Mouse (Mus musculus) heart, embryonic 11.5 days (tissue): ENCODE results near the gene Kcnk7. TPM values are rescaled to one million over a fixed set of nuclear protein-coding genes. Genes with fewer than 3 reads are reported as not detected.

ENCODE experiments used
- ATAC-seq: fragments of 200-750 bp; cut with Nextera tagmentation; replicated peaks from 2 replicates; pipeline ENCODE4 v1.8.0; 2017; ENCODE audit warnings: moderate library complexity; ENCODE audit not compliant: insufficient number of reproducible peaks, low FRiP score, low TSS enrichment
- H3K27ac ChIP-seq: fragments of 300-500 bp; sonication (generic); 2 replicates; pipeline ENCODE4 v1.5.1; 2014; ENCODE audit warnings: mild to moderate bottlenecking, low read depth, low read length
- H3K27me3 ChIP-seq: fragments of 300-500 bp; sonication (generic); 2 replicates; pipeline ENCODE4 v1.6.1; 2014; ENCODE audit warnings: mild to moderate bottlenecking, low read length, mixed read lengths; ENCODE audit not compliant: control insufficient read depth, insufficient read depth
- H3K36me3 ChIP-seq: fragments of 300-500 bp; sonication (generic); 2 replicates; pipeline ENCODE4 v1.6.1; 2014; ENCODE audit warnings: mild to moderate bottlenecking, low read length, moderate library complexity, mixed read lengths; ENCODE audit not compliant: control insufficient read depth, insufficient read depth
- H3K4me1 ChIP-seq: fragments of 300-500 bp; sonication (generic); 2 replicates; pipeline ENCODE4 v1.6.1; 2014; ENCODE audit warnings: low read length; ENCODE audit not compliant: control insufficient read depth, insufficient read depth
- H3K4me2 ChIP-seq: fragments of 300-500 bp; sonication (generic); 2 replicates; pipeline ENCODE4 v1.6.1; 2014; ENCODE audit warnings: mild to moderate bottlenecking, moderate library complexity
- H3K4me3 ChIP-seq: fragments of 300-500 bp; sonication (generic); 2 replicates; pipeline ENCODE4 v1.5.1; 2014; ENCODE audit warnings: low read depth, low read length
- H3K9ac ChIP-seq: fragments of 300-500 bp; sonication (generic); 2 replicates; pipeline ENCODE4 v1.6.1; 2014; ENCODE audit warnings: mild to moderate bottlenecking, low read depth, low read length, moderate library complexity
- H3K9me3 ChIP-seq: fragments of 300-500 bp; sonication (generic); replicated peaks from 2 replicates; pipeline ENCODE4 v1.6.1; 2016; ENCODE audit warnings: low read length; ENCODE audit not compliant: control insufficient read depth
- WGBS: fragments of 180-500 bp; shearing (Covaris S2); extraction: QIAGEN DNeasy Blood & Tissue Kit; methylation state at CpG from one replicate; pipeline ENCODE4 v1.1.7; 2014; ENCODE audit not compliant: insufficient replicate concordance; 5-methylcytosine and 5-hydroxymethylcytosine counted together
- polyA plus RNA-seq: library from polyadenylated mRNA; unstranded; fragments of >200 nt; fragmentation: Nextera tagmentation; extraction: Ambion mirVana; gene quantifications from 2 replicates; pipeline ENCODE4 v1.2.1, GENCODE M21; 2014

Gene Kcnk7
- polyA plus RNA-seq, 1 experiment from 2014 or later = not detected

DNA sequence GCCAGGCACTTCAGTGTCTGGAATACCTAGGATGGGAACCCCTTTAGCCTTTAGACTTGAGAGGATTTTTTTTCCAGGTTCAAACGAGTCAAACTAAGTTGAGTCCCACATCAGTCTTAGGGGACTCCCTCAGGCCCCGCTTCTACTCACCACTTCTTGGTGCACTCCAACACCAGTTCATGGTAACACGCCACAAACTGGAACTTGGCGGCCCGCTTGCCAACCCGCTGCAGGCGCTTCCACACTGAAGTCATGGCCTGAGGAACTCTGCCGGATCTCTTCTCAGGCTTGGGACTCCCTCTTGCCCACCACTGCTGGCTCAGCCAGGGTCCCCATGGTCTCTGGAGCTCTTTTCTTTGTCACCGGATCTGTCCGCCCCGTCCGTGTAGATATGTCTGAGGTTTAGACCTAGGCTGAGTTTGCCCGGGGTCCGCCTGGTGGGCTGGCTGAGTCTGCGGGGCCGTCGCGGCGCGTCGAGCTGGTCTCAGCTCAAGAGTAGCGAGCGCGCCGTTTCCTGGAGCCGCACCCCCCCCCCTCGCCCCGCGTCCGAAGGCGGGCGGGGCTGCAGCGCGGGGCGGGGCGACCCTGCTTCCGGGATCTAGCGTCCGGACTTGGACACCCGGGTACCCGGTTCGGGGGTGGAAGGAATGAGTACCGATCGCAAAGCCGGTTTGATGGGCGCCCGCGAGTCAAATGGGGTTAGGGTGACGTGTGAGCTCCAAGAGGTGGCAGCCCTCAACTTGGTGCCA lies 21.8 kb downstream of the Kcnk7 start, which contains the start of gene Ehbp1l1:
Gene Ehbp1l1, minus strand, starts transcription at position 551 of the 749 bp plus-strand sequence.
- no peak; the same call in 1 of the 2 replicates for ATAC-seq
- Histone ChIP-seq H3K4me2 (peak within 1 kb of the TSS; percentile 93), H3K27me3 (no peaks in the 10 kb centered on the region), H3K9me3 (no peaks in the 10 kb centered on the region), H3K9ac (peak within 1 kb of the TSS; percentile 97), H3K4me3 (peak within 1 kb of the TSS; percentile 97), H3K4me1 (peaks cover 52% of the 10 kb centered on the region), H3K27ac (peak within 1 kb of the TSS; percentile 91), H3K36me3 (peaks cover 18% of the 10 kb centered on the region)
- 3% methylated on average over 49 of the region's 49 CpGs for WGBS

GRCm38 (mm10) chr19:5726961-5727578 lies 22.9 kb downstream of the Kcnk7 start:
- Histone ChIP-seq H3K4me2 (peak overlapping the region; percentile 93), H3K27me3 (no peaks in the 10 kb centered on the region), H3K4me1 (peaks cover 59% of the 10 kb centered on the region), H3K4me3 (peak overlapping the region; percentile 97), H3K9ac (peak overlapping the region; percentile 25; the same call in 1 of the 2 replicates), H3K36me3 (peaks cover 10% of the 10 kb centered on the region), H3K9me3 (no peaks in the 10 kb centered on the region), H3K27ac (peak overlapping the region; percentile 91)
- WGBS = 62% methylated on average over 15 of the region's 15 CpGs
- ATAC-seq = no peak

DNA sequence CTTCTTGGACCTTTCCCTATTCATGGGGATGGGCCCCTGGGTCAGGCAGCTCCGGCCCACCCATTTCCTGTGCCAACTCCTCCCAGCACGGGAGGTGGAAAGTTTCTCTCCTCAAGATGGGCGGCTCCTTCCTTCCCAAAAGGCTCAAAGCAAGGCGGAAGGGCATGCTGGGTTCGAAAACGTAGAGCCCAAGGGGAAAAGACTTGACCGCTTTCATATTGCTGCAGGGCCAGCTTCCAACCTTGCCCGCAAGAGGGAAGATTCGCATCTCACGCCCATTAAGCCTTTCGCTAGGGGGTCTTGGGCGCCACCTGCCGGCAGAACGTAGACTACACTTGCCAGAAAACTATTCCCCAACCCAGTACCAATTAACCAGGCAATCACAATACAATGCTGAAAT lies 23.5 kb downstream of the Kcnk7 start:
- Histone ChIP-seq H3K36me3 (peaks cover 5% of the 10 kb centered on the region), H3K9me3 (no peaks in the 10 kb centered on the region), H3K4me2 (peak overlapping the region; percentile 93), H3K4me1 (peaks cover 55% of the 10 kb centered on the region), H3K9ac (peak overlapping the region; percentile 25), H3K27ac (peak overlapping the region; percentile 6), H3K4me3 (peak overlapping the region; percentile 97), H3K27me3 (no peaks in the 10 kb centered on the region)
- ATAC-seq = no peak
- WGBS = 3% methylated on average over 14 of the region's 14 CpGs

DNA sequence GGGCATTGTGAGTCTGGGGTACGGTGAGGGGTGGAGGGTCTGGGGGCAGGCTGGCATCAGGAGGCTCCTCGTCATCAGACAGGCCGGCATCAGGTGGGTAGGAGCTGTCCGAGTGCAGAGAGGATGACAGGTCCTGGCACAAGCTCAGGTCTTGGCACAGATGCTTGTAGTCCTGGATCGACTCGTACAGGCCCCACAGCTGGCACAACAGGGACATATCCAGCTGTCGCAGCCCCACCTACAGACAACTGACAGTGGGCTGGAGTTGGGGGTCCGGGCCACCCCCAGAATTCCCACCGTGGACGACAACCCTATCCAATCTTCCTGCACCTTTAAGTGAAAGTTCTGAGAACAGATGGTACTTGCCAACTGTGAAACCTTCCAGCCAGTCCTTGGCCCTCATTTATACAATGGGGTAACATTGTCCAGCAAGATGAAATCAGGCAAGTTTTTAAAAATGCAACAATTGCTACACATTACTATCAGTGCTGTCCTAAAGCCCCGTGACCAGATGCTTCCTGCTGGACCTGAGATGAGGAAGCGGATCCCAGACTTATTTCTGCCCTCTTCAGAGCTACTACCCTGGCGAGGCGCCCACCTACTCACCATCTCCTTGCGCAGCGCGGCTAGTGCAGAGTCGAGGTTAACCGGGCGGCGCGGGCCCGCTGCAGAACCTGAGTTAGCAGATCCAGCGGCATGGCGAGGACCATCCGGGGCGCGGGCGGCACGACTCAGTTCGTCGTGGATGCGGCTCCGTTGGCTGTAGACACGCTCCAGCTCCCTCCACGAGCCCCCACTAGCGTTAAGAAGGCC lies 24.7 kb downstream of the Kcnk7 start:
- no peak for ATAC-seq
- peaks cover 46% of the 10 kb centered on the region for H3K4me1 ChIP-seq

GRCm38 (mm10) chr19:5729444-5729815 lies 25.3 kb downstream of the Kcnk7 start, which contains the start of gene Fam89b:
Gene Fam89b, minus strand, starts transcription at chr19:5729653.
- Histone ChIP-seq H3K9me3 (no peaks in the 10 kb centered on the region), H3K36me3 (no peaks in the 10 kb centered on the region), H3K4me3 (peak within 1 kb of the TSS; percentile 97), H3K4me2 (peak within 1 kb of the TSS; percentile 93), H3K27ac (peak within 1 kb of the TSS; percentile 92), H3K9ac (peak within 1 kb of the TSS; percentile 99), H3K27me3 (no peaks in the 10 kb centered on the region), H3K4me1 (peaks cover 40% of the 10 kb centered on the region)
- peak; percentile 58; the same call in 1 of the 2 replicates for ATAC-seq
- WGBS = under 1% methylated on average over 37 of the region's 37 CpGs

More for the DNA sequence above, 24.7 kb downstream of the Kcnk7 start:
- peak overlapping the region; percentile 99 for H3K9ac ChIP-seq
- peak overlapping the region; percentile 92 for H3K27ac ChIP-seq
- H3K4me3 ChIP-seq = peak overlapping the region; percentile 97
- H3K36me3 ChIP-seq = no peaks in the 10 kb centered on the region
- H3K4me2 ChIP-seq = peak overlapping the region; percentile 93
- no peaks in the 10 kb centered on the region for H3K9me3 ChIP-seq
- no peaks in the 10 kb centered on the region for H3K27me3 ChIP-seq
- WGBS = 9% methylated on average over 37 of the region's 37 CpGs

GRCm38 (mm10) chr19:5730314-5731186 lies 26.4 kb downstream of the Kcnk7 start:
- Histone ChIP-seq H3K9me3 (no peaks in the 10 kb centered on the region), H3K4me1 (peaks cover 37% of the 10 kb centered on the region), H3K36me3 (no peaks in the 10 kb centered on the region), H3K27me3 (no peaks in the 10 kb centered on the region), H3K4me2 (peak overlapping the region; percentile 87), H3K9ac (peak overlapping the region; percentile 78), H3K27ac (no peak overlapping the region), H3K4me3 (peak overlapping the region; percentile 67)
- ATAC-seq = no peak
- WGBS = 75% methylated on average over 29 of the region's 29 CpGs

GRCm38 (mm10) chr19:5731264-5731978 lies 27.3 kb downstream of the Kcnk7 start:
- peak overlapping the region; percentile 67 for H3K4me3 ChIP-seq

More at GRCm38 (mm10) chr19:5731264-5731978, 27.3 kb downstream of the Kcnk7 start:
- Histone ChIP-seq H3K9me3 (no peaks in the 10 kb centered on the region), H3K36me3 (no peaks in the 10 kb centered on the region), H3K9ac (peak overlapping the region; percentile 78), H3K4me2 (peak overlapping the region; percentile 87), H3K27ac (peak overlapping the region; percentile 60), H3K4me1 (peaks cover 36% of the 10 kb centered on the region), H3K27me3 (no peaks in the 10 kb centered on the region)
- under 1% methylated on average over 47 of the region's 47 CpGs for WGBS
- peak; percentile 76 for ATAC-seq
